Mouse (Mus musculus) ES-CJ7 (cell line): ENCODE results near the gene A4galt.
"Not testable (repeated sequence)": the region's sequence is repeated elsewhere in the genome, so short reads cannot be mapped to it uniquely, and the experiment has no call there.

Experiments used
- DNase-seq: peaks from one replicate; pipeline ENCODE4 v3.0.0; 2011; ENCODE audit warnings: low read depth, low spot score

A4galt gene

DNA sequence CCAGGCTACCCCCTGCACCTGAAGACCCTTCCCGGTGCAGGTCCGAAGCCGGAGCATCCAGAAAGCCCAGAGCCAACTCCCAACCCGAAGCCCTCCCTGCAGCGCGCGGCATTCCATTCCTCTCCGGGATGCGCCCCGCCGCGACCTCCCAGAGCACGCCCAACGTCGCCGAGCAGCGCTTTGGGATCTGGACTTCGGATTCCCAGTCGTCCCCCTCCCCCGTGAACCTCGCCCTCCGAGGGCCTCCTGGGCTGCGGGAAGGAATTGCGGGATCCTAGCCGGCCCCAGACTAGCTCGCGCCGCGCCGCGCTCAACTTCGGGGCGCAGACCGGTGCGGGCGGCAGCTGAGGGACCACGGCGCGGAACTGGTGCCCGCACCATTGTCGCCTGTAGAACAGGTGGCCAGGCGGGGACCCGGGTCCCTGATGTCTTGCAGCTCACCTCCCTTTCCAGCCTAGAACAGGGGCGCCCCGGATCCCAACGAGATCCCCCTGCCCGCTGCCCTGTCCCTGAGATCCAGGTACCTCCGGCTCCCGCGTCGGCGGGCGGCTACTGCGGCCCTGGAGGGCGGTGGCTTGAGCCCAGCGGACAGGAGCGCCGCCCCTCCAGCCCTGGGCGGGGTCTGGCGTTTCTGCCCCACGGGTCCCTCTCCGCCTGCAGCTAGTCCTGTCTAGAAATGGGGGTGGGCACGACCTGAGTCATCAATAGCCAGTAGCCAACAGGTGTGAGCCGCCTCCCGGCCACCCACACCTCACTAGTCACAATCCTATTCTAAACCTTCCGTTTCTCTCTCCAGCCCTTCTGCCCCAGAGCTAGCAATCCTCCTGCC, at the start of gene A4galt:
TSS of gene A4galt (minus strand) at position 599 of the 829 bp plus-strand sequence.
- DNase-seq: peak; percentile 90

GRCm38 (mm10) chr15:83299916-83300582, 48.5 kb upstream of the A4galt start:
- no peak for DNase-seq

- no peak for DNase-seq
Observed at GRCm38 (mm10) chr15:83299450-83299849, 47.9 kb upstream of the A4galt start.

DNA sequence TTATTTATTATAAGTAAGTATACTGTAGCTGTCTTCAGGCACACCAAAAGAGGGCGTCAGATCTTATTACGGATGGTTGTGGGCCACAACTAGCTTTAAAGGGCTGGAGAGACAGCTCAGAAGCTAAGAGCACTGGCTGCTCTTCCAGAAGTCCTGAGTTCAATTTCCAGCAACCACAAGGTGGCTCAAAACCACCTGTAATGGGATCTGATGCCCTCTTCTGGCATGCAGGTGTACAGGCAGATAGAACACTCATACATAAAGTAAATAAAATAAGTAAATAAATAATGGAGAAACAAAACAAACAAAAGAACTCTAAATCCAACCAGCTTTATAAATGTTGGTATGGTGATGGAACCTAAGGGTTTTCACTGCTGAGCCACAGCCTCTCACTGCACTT, 47.2 kb upstream of the A4galt start:
- no peak for DNase-seq

DNA sequence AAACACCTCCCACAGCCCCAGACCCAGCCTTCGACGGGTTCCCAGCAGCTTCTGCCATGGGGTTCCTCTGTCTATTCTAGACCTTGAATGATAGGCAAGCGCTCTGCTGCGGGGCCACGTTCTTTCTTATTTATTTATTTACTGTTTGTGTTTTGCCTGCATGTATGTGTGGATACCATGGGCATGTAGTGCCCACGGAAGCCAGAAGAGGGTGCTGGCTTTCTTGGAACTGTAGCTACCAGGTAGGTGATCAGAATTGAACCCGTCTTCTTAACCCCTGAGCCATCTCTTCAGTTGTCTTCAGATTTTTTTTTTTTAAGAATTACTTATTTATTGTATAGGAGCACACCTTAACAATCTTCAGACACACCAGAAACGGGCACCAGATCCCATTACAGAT, 46.7 kb upstream of the A4galt start:
- DNase-seq: no peak

- DNase-seq: no peak
Observed at GRCm38 (mm10) chr15:83296771-83297311, 45.3 kb upstream of the A4galt start.

- DNase-seq: no peak
Observed at GRCm38 (mm10) chr15:83296050-83296449, 44.5 kb upstream of the A4galt start.

- no peak for DNase-seq
Observed at GRCm38 (mm10) chr15:83294954-83295353, 43.4 kb upstream of the A4galt start.

DNA sequence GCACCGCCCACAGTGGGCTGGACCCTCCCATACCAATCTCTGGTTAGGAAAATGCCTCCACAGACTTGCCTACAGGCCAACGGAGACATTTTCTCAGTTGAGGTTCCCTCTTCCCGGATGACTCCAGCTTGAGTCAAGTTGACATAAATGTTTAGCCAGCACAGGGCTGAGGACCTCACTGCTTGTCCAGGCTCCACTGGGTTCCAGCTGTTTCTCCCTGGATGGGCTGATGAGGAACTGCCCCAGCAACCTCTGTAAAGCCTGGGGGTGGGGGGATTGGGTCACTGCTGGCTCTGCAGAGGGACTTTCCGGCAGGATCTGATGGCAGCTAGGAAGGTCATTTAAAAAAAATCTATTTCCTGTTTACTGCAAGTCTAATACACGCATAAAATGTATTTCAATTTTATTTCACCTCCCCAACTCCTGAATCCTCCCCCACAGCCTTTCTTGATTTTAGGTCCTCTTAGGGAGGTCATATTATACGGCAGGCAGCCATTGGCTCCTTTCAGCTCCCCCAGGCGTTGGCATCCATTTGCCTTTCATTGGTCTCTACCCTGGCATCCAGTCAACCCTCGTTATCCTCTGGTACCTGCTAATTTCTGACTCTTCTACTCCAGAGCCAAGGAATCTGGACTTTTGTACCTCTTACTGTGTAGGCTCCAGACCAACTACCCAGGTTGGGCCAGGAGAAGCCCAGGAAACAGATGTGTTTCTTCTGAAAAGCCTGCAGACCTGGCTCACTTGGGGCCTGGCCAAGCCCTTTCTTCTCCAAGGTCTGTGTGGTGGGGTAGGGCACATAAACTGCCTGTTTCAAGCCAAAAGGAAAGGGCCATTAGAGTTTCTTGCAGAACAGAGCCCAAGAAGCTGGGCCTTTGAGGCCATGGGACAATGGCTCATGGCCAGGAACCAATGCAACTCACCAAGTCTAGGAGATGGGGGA, 42.4 kb upstream of the A4galt start:
- no peak for DNase-seq

DNA sequence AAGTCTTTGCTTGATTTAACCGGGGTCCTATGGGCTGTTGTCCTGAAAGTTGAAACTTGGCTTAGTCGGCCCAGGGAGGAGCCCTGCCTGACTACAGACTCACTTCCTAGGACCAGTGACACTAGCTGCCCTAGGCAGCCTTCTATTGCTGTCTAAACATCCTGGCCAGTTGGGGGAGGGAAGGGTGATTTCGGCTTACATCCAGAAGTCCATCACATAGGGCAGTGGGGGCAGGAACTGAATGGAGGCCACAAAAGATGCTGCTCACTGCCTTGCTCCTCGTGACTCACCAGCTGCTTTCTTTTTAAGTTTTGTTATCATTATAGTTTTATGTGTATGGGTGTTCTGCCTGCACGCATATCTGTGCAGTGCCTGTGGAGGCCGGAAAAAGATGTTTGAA, 41.6 kb upstream of the A4galt start:
- no peak for DNase-seq

- no peak for DNase-seq
Observed at GRCm38 (mm10) chr15:83292261-83293056, 40.9 kb upstream of the A4galt start.

GRCm38 (mm10) chr15:83290899-83291298, 39.3 kb upstream of the A4galt start:
- DNase-seq: no peak

- no peak for DNase-seq
Observed at GRCm38 (mm10) chr15:83284828-83285227, 33.3 kb upstream of the A4galt start.

DNA sequence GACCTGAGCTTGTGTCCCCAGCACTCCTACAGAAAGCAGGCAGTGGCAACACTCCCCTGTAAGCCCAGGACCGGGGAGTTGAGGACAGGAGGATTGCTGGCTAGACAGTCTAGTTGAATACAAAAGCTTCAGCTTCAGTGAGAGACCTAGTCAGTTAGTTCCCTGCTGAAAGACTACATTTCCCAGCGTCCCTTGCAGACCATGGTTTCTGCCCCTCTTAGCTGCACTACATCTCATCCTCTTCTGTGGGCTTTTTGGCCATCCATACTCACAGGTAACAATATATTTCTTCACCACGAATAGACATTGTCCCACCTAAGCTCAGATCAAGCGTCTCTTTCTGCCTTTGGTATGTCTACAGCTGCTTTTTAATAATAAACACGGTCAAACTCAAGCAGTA, 30.8 kb upstream of the A4galt start:
- DNase-seq: no peak

DNA sequence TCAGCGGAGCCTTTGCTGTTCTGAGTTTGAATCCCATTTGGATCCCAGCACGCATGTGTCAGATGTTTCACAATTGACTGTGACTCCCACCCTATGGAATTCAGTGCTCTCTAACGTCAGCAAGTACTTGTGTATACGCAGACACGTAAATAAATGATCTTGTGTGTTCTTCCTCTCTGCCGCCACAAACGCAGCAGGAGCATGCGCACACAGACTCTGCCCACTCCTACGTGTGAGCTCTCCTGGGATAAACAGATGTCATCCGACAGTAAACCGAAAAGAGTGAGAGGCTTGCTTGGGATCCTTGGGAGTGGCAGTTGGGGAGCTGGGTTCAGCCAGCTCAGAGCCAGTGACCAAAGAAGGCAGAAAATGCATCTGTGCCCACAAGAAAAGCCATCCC, 29.7 kb upstream of the A4galt start:
- DNase-seq: no peak

DNA sequence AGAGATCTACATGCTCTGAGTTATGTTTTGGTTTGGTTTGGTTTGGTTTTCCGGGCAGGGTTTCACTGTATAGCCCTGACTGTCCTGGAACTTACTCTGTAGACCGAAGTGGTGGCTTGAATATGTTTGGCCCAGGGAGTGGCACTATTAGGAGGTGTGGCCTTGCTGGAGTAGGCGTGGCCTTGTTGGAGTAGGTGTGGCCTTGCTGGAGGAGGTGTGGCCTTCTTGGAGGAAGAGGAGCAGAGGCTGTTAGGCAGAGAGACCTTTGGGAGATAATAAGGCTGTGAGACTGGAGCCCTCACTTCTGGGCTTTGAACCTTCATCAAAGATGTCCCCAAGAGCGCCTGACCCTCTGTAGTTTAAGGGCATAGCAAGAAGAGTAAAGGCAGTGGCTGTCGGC, 27.0 kb upstream of the A4galt start:
- DNase-seq: peak; percentile 50

- DNase-seq: no peak
Observed at GRCm38 (mm10) chr15:83277451-83277850, 25.9 kb upstream of the A4galt start.

GRCm38 (mm10) chr15:83274237-83274636, 22.7 kb upstream of the A4galt start:
- DNase-seq: not testable (repeated sequence)

GRCm38 (mm10) chr15:83273017-83273416, 21.4 kb upstream of the A4galt start:
- no peak for DNase-seq

- DNase-seq: peak; percentile 54
Observed at GRCm38 (mm10) chr15:83271221-83271620, 19.6 kb upstream of the A4galt start.

- not testable (repeated sequence) for DNase-seq
Observed at GRCm38 (mm10) chr15:83269985-83270384, 18.4 kb upstream of the A4galt start.
